Mouse (Mus musculus) lung, postnatal 0 days (tissue): ENCODE data around the gene Ksr2. TPM values are rescaled to one million over a fixed set of nuclear protein-coding genes. Genes with fewer than 3 reads are reported as not detected.

Experiments used
- ATAC-seq: fragments of 200-750 bp; cut with Nextera tagmentation; 2 replicates; pipeline ENCODE4 v1.8.0; 2017; ENCODE audit warnings: moderate library complexity
- DNase-seq: peaks from one replicate; pipeline ENCODE4 v3.0.0-alpha.2; 2016; ENCODE audit warnings: low spot score
- H3K27ac ChIP-seq: fragments of 300-500 bp; sonication (generic); 2 replicates; pipeline ENCODE4 v1.5.1; 2014; ENCODE audit warnings: antibody characterized with exemption, mild to moderate bottlenecking, low read length, mixed read lengths
- H3K27me3 ChIP-seq: fragments of 300-500 bp; sonication (generic); replicated peaks from 2 replicates; pipeline ENCODE4 v1.6.1; 2014; ENCODE audit warnings: low read length, mixed read lengths; ENCODE audit not compliant: insufficient read depth
- H3K36me3 ChIP-seq: fragments of 300-500 bp; sonication (generic); 2 replicates; pipeline ENCODE4 v1.6.1; 2014; ENCODE audit warnings: low read length, mixed read lengths; ENCODE audit not compliant: insufficient read depth
- H3K4me1 ChIP-seq: fragments of 300-500 bp; sonication (generic); 2 replicates; pipeline ENCODE4 v1.6.1; 2014; ENCODE audit warnings: antibody characterized with exemption, low read depth, low read length, mixed read lengths; ENCODE audit not compliant: insufficient read depth
- H3K4me2 ChIP-seq: fragments of 300-500 bp; sonication (generic); replicated peaks from 2 replicates; pipeline ENCODE4 v1.6.1; 2014; ENCODE audit warnings: low read depth, mild to moderate bottlenecking, low read length, moderate library complexity, mixed read lengths
- H3K4me3 ChIP-seq: fragments of 300-500 bp; sonication (generic); 2 replicates; pipeline ENCODE4 v1.5.1; 2014; ENCODE audit warnings: low read depth, low read length
- H3K9ac ChIP-seq: fragments of 300-500 bp; sonication (generic); replicated peaks from 2 replicates; pipeline ENCODE4 v1.6.1; 2014; ENCODE audit warnings: low read depth, mild to moderate bottlenecking
- H3K9me3 ChIP-seq: fragments of 300-500 bp; sonication (generic); 2 replicates; pipeline ENCODE4 v1.6.1; 2016; ENCODE audit warnings: low read length, mixed read lengths
- CTCF ChIP-seq: IDR thresholded peaks from 2 replicates; pipeline ENCODE4 v1.5.1; 2016; ENCODE audit warnings: antibody characterized with exemption, mild to moderate bottlenecking
- EP300 ChIP-seq: IDR thresholded peaks from 2 replicates; pipeline ENCODE4 v1.6.1; 2016; ENCODE audit warnings: antibody characterized with exemption, mild to moderate bottlenecking, control low read depth
- WGBS: fragments of 180-500 bp; shearing (Covaris S2); extraction: QIAGEN DNeasy Blood & Tissue Kit; methylation state at CpG from one replicate; pipeline ENCODE4 v1.1.7; 2014; 5-methylcytosine and 5-hydroxymethylcytosine counted together
- polyA plus RNA-seq: library from polyadenylated mRNA; unstranded; fragments of >200 nt; fragmentation: Nextera tagmentation; extraction: Ambion mirVana; gene quantifications from 2 replicates; pipeline ENCODE4 v1.2.1, GENCODE M21; 2015

Gene Ksr2
- polyA plus RNA-seq, 1 experiment from 2014 or later: 0.08 TPM

- no peaks in the 10 kb centered on the region for H3K4me1 ChIP-seq
- H3K36me3 ChIP-seq: no peaks in the 10 kb centered on the region
- H3K27me3 ChIP-seq: no peaks in the 10 kb centered on the region
- WGBS: 55% methylated on average over 11 of the region's 11 CpGs
- TF ChIP-seq CTCF: no peak
- TF ChIP-seq EP300: no peak
- DNase-seq (no peak), ATAC-seq (no peak)
- no peak overlapping the region for H3K9ac ChIP-seq
- no peak overlapping the region for H3K4me3 ChIP-seq
- H3K27ac ChIP-seq: no peak overlapping the region
- H3K9me3 ChIP-seq: no peaks in the 10 kb centered on the region
- H3K4me2 ChIP-seq: no peak overlapping the region
Measured at GRCm38 (mm10) chr5:117744654-117745178, 330.9 kb downstream of the Ksr2 start.

- no peak for DNase-seq
- Histone ChIP-seq H3K36me3 (no peaks in the 10 kb centered on the region), H3K9ac (no peak overlapping the region), H3K4me2 (no peak overlapping the region), H3K27ac (no peak overlapping the region), H3K27me3 (no peaks in the 10 kb centered on the region), H3K9me3 (no peaks in the 10 kb centered on the region), H3K4me3 (no peak overlapping the region), H3K4me1 (no peaks in the 10 kb centered on the region)
- ATAC-seq: no peak
- no peak for TF ChIP-seq EP300
- no peak for TF ChIP-seq CTCF
- WGBS: 30% methylated on average over 5 of the region's 5 CpGs
Measured at GRCm38 (mm10) chr5:117749353-117749752, 335.6 kb downstream of the Ksr2 start.

- H3K4me2 ChIP-seq: no peak overlapping the region
- no peaks in the 10 kb centered on the region for H3K27me3 ChIP-seq
- no peaks in the 10 kb centered on the region for H3K4me1 ChIP-seq
- no peak overlapping the region for H3K4me3 ChIP-seq
- TF ChIP-seq EP300 (no peak), CTCF (no peak)
- H3K9me3 ChIP-seq: no peaks in the 10 kb centered on the region
- no peak overlapping the region for H3K9ac ChIP-seq
- ATAC-seq (no peak), DNase-seq (no peak)
- H3K27ac ChIP-seq: no peak overlapping the region
- WGBS: 40% methylated on average over 12 of the region's 12 CpGs
- no peaks in the 10 kb centered on the region for H3K36me3 ChIP-seq
Measured at GRCm38 (mm10) chr5:117757696-117758482, 344.1 kb downstream of the Ksr2 start.

DNA sequence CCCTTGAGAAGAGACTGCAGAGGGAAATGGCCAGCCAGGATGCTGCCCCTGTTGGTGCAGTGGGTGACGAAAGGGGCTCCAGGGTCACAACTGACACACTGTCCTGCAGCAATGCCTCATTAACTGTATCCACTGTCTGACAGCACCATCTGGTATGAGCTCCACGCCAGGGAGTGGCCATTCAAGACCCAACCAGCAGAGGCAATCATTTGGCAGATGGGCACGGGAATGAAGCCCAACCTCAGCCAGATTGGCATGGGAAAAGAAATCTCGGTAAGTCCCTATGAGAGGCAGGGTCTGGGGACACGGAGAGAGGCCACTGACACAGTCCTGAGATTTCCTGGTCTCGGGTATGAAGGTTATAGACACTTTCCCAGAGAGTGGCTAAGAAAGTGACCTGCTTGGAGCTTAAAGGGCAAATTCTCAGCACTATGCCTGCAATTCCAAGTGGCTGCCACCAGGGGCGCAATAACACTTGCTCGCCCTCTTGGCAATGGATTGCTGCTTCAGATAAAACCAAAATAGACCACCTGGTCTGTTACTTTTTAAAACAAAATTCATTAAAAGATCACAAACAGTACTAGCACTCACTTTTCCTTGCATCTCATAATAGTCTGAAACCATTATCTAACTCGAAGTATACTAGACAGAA, 347.5 kb downstream of the Ksr2 start:
- 72% methylated on average over 9 of the region's 9 CpGs for WGBS
- Histone ChIP-seq H3K27ac (no peak overlapping the region), H3K27me3 (no peaks in the 10 kb centered on the region), H3K4me2 (no peak overlapping the region), H3K9me3 (no peaks in the 10 kb centered on the region), H3K4me3 (no peak overlapping the region), H3K9ac (no peak overlapping the region), H3K4me1 (no peaks in the 10 kb centered on the region), H3K36me3 (no peaks in the 10 kb centered on the region)
- DNase-seq (no peak), ATAC-seq (no peak)
- TF ChIP-seq CTCF: peak; percentile 37
- no peak for TF ChIP-seq EP300

DNA sequence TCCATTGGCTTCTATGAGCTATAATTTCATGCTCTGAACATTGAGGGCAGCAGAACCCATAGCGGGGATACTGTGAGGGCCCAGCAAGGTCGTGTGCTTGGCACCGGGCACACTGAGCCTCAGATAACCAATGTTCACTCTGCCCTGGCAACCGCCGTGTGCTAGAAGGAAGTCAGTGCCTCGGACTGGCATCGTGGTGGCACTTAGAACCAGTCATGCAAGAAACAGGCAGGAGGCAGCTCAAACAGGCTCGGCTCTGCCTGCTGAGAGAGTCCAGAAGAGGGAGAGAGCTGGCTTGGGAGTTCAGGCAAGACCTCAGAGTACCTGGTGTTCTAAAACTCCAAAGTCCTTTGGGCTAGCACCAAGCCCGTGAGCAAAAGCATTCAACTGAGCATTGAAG, 350.7 kb downstream of the Ksr2 start:
- Histone ChIP-seq H3K27me3 (no peaks in the 10 kb centered on the region), H3K36me3 (no peaks in the 10 kb centered on the region), H3K4me1 (no peaks in the 10 kb centered on the region), H3K9ac (no peak overlapping the region), H3K4me3 (no peak overlapping the region), H3K27ac (no peak overlapping the region), H3K9me3 (no peaks in the 10 kb centered on the region), H3K4me2 (no peak overlapping the region)
- no peak for ATAC-seq
- DNase-seq: no peak
- 73% methylated on average over 9 of the region's 9 CpGs for WGBS
- TF ChIP-seq EP300 (no peak), CTCF (no peak)

DNA sequence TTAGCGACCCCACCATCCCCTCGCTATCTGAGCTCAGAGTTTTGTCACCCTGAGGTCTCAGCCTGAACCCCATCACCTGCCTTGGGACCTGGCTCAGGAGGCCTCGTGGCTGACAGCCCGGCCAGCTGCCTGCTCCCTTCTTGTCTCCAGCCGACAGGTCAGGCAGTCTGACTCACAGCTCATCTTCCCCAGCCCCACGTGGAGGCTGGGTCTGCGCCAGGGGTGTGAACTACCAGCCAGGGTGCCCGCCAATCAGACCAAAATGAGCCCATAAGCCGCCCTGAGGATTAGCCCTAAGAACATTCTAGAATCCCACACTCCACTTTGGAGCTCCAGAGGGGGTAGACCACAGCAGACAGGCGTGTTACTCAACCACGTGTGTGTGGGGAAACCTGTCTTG, 365.4 kb downstream of the Ksr2 start:
- Histone ChIP-seq H3K9me3 (no peaks in the 10 kb centered on the region), H3K4me2 (no peak overlapping the region), H3K27ac (no peak overlapping the region), H3K4me3 (no peak overlapping the region), H3K9ac (no peak overlapping the region), H3K36me3 (no peaks in the 10 kb centered on the region), H3K4me1 (no peaks in the 10 kb centered on the region), H3K27me3 (no peaks in the 10 kb centered on the region)
- DNase-seq: no peak
- ATAC-seq: no peak
- 53% methylated on average over 11 of the region's 11 CpGs for WGBS
- TF ChIP-seq EP300: no peak
- no peak for TF ChIP-seq CTCF
